Mouse (Mus musculus) right cerebral cortex, postnatal 4 days (tissue): ENCODE results near the gene Nrd1.

Experiments
- DNase-seq: peaks from one replicate; pipeline ENCODE4 v3.0.0-alpha.2; 2022

The Nrd1 gene

GRCm38 (mm10) chr4:108999999-109000950 is at the start of gene Nrd1:
Gene Nrd1, plus strand, starts transcription at chr4:109000655.
- DNase-seq: peak; percentile 92

GRCm38 (mm10) chr4:108951663-108952062 is 48.8 kb upstream of the Nrd1 start:
- DNase-seq: no peak

GRCm38 (mm10) chr4:108959696-108960095 is 40.8 kb upstream of the Nrd1 start:
- no peak for DNase-seq

DNA sequence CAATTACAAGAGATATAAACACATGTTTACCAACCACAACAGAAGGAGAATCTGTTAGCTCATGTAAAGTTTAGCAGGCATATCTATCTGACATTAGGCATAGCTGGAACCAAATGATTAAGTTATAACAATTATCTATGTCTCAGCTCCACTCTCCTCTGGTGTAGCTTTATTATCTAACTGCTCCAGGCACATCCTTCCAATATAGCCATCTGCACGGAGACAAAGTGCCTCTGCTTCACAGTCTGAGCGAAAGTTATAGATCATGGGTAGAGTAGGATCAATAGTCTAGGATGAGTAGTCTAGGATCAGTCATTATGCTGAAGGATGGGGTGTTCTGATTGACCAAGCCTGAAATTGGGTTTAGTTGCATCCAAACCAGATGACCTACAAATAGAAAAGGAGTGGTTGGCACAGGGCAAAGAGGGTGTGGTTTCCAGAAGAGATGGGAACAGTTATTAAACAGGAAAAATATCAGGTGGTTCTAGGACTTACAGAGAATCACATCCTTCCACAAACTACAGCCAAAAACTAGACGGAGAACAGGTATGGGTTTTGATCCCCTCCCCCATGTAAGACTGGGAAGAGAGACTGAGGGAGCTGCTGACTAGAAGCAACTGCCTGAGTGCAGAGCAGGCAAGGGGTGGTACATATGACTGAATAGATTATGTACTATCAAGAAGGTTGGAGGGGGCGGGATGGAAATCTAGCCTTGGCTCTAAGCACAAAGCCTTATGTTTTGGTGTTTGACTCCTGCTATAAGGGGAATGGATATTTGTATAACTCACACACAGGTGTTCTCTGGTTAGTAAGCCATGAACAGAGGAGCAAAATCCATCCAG is 39.6 kb upstream of the Nrd1 start:
- no peak for DNase-seq

GRCm38 (mm10) chr4:108963017-108963416 is 37.4 kb upstream of the Nrd1 start:
- no peak for DNase-seq

DNA sequence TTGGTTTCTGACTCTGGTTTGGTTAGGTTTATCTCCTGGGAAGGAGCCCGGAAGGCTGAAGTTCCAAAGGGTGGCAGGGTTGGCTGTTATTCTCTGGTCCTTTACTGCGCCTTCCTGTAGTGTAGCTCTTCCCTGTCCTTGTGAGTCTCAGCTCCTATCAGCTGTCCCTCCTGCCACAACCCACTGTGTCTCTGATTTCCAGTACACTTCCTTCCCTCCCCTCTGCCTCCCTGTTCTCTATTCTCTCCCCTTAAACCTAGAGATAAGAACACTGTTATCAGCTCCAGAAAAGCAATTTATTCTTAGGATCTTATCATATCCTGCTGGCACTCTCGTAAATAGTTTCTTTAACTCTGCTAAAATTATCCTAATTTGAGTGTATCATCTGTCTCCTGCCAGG is 30.9 kb upstream of the Nrd1 start:
- DNase-seq: no peak

- no peak for DNase-seq
These were observed 29.4 kb upstream of the Nrd1 start for GRCm38 (mm10) chr4:108971054-108971453.

DNA sequence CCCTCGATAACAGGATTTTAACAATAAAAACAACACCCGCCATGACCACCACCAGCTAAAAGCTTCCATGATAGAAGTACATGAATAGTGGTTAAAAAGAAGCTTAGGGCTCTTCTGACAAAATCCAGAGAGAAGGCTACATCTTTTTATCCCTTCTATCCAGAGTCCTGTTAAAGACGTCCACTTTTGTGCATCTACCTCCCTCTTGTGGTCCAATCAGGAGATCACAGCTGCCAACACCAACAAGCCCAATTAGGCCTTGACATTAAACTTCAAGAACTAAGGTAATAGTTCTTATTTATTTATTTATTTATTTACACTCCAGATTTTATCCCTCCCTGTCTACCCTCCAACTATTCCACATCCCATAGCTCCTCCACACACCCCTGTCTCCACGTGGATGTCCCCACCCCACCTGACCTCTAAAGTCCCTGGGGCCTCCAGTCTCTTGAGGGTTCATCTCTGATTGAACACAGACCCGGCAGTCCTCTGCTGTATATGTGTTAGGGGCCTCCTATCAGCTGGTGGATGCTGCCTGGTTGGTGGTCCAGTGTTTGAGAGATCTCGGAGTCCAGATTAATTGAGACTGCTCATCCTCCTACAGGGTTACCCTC is 23.9 kb upstream of the Nrd1 start:
- peak; percentile 34 for DNase-seq

GRCm38 (mm10) chr4:108986833-108987472 is 13.5 kb upstream of the Nrd1 start:
- no peak for DNase-seq

- no peak for DNase-seq
These were observed 13.0 kb upstream of the Nrd1 start for GRCm38 (mm10) chr4:108987473-108987842.

GRCm38 (mm10) chr4:108989430-108989829 is 11.0 kb upstream of the Nrd1 start:
- DNase-seq: no peak

DNA sequence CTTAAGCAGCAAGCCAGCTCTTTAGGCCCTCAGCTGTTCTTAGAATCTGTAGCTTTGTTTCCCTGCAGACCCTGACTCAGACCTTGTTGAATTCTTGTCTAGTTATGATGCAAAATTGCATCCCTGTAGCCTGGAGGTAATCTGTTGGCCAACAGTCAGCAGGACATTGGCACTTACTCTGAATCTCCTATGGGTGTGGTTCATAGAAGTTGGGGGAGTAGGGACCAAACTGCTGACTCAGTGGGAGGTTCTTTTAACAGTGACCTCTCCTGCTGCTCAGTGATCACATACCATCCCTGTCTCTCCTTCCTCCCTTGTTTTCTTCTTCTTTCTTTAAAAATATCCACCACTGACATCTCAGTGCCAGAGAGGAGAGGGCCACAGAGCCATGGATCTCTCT is 10.4 kb upstream of the Nrd1 start:
- no peak for DNase-seq

DNA sequence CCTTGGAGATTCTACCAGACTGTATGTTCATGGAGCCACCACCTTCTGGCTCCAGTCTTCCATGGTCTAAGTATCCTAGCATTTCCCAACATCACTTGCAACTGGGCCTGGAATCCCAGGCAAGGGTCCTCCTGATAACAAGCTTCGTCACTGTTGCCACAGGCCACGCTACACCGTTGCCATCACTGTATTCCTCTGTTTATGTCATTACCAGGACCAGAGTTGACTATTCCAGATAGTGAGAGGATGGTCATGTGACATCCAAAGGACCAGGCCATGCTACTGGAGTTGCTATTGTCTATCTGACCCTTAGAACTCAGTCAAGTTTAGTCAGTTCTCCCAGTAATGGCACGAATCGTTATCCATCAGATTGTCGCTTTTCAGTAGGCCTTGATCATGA is 9.9 kb upstream of the Nrd1 start:
- no peak for DNase-seq

GRCm38 (mm10) chr4:108991811-108992210 is 8.6 kb upstream of the Nrd1 start:
- DNase-seq: peak; percentile 46

- DNase-seq: no peak
These were observed 7.5 kb upstream of the Nrd1 start for GRCm38 (mm10) chr4:108992978-108993377.

- DNase-seq: no peak
These were observed 506 bp downstream of the Nrd1 start for GRCm38 (mm10) chr4:109000961-109001360.

DNA sequence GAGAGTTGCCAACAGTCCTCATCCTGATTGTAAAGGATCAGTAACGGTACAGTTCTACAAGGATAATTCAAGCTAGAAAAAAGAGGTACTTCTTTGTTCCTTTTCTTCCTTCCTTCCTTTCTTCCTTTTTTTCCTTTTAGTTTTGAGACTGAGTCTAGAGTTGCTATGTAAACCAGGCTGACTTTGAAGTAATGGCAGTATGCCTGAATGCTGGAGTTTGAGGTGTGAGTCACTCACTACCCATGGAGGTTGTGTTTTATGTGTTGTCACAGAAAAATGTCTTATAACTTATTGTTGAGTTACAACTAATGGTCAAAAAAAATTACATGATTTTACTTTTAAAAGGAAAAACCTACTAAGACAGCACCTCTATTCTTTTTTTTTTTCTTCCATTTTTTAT is 7.6 kb downstream of the Nrd1 start:
- no peak for DNase-seq

GRCm38 (mm10) chr4:109014091-109014490 is 13.6 kb downstream of the Nrd1 start:
- no peak for DNase-seq

- no peak for DNase-seq
These were observed 17.0 kb downstream of the Nrd1 start for GRCm38 (mm10) chr4:109017441-109017840.

GRCm38 (mm10) chr4:109019301-109019700 is 18.8 kb downstream of the Nrd1 start:
- DNase-seq: no peak

GRCm38 (mm10) chr4:109021976-109022375 is 21.5 kb downstream of the Nrd1 start:
- DNase-seq: no peak

DNA sequence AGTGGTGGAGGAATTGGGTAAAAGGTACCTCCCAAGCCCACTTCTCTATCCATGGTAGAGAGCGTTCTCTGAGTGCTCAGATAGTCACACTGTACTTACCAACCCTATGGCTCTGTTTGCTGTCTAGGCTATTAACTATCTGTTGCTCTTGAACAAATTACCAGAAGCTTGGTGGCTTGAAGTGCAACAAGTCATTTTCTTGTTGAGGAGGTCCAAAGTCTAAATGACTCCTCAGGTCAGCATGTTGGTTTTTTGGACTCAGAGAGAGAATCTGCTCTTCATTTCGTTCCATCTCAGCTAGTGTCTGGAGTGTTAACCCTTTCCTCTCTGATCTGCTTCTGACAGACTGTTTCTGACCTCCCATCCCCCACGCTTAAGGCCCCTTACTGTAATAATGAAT is 24.6 kb downstream of the Nrd1 start:
- no peak for DNase-seq

DNA sequence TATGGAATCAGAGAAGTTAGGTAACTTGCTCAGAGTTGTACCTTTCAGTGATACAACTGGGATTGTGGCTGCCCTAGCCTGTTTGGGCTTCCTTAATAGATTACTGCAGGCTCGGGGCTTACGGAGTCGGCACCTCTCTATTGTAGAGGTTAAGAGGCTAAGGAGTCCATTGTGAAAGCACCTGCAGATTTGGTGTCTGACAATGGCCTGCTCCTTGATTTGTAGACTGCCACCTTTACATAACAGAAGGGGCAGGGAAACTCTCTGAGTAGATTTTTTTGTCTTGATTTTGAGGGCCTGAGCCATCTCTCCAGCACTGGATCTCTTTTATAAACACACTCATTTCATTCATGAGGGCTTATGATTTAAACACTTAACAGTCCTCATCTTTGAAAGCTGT is 26.1 kb downstream of the Nrd1 start:
- DNase-seq: no peak
